Mouse (Mus musculus): Measurements from ENCODE around the gene Trnt1.

DNA sequence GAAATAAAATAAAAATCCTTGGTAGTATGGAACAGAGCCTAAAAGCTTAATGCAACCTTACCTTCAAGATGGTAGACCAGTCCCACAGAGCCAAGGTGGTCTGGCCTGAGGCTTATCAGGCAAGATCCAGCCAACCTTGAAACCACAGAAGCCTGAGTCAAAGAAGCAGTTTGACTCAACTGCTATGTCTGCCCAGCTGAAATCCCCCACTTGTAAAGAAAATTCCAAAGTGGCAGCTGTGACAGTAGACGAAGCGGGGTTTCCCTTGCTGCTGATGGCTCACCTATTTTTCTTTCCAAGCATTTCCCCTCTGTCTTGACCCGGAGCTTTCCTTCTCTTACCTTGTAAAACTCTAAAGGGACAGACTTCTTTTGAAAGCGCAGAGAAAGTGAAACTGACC, 43.3 kb upstream of the Trnt1 start:
- TF ChIP-seq CTCF (IDR thresholded peaks at IDR 0.05; ENCODE audit: extremely low read depth, insufficient read depth, low read length) (no peak), POLR2A (IDR thresholded peaks at IDR 0.05; ENCODE audit: extremely low read depth, insufficient read depth, low read length) (no peak)

Data from cortical plate, adult 2 months (tissue).